Mouse (Mus musculus): ENCODE measurements at regions not wholly inside any gene's neighbourhood (a gene's known extent, or its start where the extent isn't known, plus 50 kb on each side); places are given as distances from the start of the nearest gene placed in this dataset.

DNA sequence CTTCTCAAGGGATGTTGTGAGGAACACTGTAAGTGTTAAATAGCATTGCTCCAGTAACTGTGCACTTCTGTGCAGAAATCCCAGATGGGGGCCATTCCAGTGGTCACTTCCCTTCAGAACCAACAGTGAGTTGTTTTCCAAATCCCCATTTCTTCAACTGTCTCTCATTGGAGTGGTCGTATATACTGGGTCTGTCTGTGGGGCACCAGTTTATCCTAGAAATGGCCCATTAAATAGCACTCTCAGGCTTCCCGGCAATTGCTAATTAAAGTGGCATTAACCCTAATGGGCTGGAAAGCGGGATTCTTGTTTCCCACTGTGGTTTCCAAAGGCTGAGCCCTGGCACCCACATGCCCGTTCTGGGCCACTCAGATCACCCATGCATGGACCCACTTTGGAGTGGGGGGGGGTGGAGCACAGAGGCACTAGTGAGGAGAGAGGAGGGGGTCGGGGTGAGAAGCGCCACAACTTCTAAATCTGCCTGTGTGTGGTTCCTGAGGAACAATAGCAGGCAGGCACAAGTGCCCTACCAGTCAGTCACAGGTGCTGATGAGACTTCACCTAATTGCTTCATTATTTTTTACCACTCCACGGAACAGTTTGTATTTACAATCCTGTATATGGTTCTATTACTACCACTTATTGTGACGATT is 78.1 kb downstream of the Fam204a start:
- Histone ChIP-seq H3K36me3 (no peaks in the 10 kb centered on the region), H3K9ac (replicated peaks) (no peak overlapping the region), H3K9me3 (no peaks in the 10 kb centered on the region), H3K4me3 (replicated peaks) (no peak overlapping the region), H3K27me3 (peaks cover 90% of the 10 kb centered on the region), H3K4me1 (replicated peaks) (peaks cover 12% of the 10 kb centered on the region), H3K27ac (no peak overlapping the region), H3K4me2 (replicated peaks) (no peak overlapping the region)
- ATAC-seq: peak; percentile 60; the same call in 1 of the 2 replicates
- 14% methylated on average over 8 of the region's 8 CpGs for WGBS

DNA sequence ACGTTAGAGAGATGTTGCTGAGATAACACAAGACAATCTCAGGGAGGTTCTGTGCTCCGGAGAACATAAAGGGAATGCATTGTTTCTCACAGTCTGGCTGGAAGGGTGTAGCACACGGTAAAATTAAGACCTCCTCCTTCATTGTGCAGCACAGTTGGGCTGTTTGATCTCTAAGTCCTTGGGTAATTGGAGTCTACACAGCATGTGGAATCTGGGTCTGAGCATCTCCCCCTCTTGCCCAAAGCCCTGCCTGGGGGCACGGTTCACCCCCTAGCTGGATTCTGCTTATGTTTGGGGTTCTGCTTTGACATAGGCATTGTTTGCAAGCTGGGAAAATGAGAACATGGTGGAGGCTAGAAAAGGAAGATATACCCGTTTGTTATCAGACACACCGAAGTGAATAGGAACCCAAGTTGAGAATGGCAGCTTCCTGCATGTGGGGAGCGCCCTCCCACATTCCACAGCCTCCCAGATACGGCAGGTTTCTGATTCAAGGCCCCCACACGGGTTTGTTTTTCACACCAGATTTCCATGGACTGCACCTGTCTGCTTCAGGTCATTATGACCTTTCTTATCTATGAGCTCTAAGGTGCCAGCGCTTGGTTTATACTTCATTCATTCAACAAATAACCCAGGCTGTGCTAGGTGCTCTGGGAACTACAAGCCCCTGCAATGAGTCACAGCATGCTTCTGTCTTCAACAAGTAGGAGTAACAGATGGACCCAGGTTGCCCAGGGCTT is 79.9 kb downstream of the Fam204a start:
- no peak overlapping the region for H3K9ac ChIP-seq (replicated peaks)
- no peak overlapping the region; the same call in 1 of the 2 replicates for H3K4me2 ChIP-seq (replicated peaks)
- no peak for ATAC-seq
- peaks cover 12% of the 10 kb centered on the region for H3K4me1 ChIP-seq (replicated peaks)
- peak overlapping the region; percentile 44; the same call in 1 of the 2 replicates for H3K27ac ChIP-seq
- WGBS: 31% methylated on average over 10 of the region's 10 CpGs
- H3K36me3 ChIP-seq: no peaks in the 10 kb centered on the region
- peaks cover 82% of the 10 kb centered on the region for H3K27me3 ChIP-seq
- no peak overlapping the region for H3K4me3 ChIP-seq (replicated peaks)
- no peaks in the 10 kb centered on the region for H3K9me3 ChIP-seq

DNA sequence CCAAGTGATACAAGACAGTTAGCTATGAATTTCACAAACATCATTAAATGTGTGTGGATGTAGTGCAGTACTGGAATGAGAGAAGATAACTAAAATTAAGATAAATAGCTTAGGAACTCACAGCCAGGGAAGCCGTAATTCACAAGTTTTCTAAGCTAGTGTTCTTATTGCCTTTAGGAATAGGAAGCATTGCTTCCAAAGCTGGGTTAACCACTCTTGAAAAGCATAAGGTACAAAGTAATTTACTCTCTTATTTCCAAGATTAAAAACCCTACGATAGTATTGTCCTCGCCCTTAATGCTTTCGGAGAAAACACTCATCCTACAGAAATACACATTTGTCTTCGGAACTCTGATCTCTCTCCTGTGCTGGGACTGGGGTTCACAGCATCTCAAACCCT is 81.3 kb downstream of the Fam204a start:
- Histone ChIP-seq H3K27me3 (peaks cover 74% of the 10 kb centered on the region), H3K9ac (replicated peaks) (no peak overlapping the region; the same call in 1 of the 2 replicates), H3K4me2 (replicated peaks) (peak overlapping the region; percentile 48; the same call in 1 of the 2 replicates), H3K4me3 (replicated peaks) (peak overlapping the region; percentile 24), H3K4me1 (replicated peaks) (peaks cover 12% of the 10 kb centered on the region), H3K36me3 (no peaks in the 10 kb centered on the region), H3K27ac (no peak overlapping the region), H3K9me3 (no peaks in the 10 kb centered on the region)
- no peak for ATAC-seq
- 72% methylated on average over 5 of the region's 5 CpGs for WGBS

DNA sequence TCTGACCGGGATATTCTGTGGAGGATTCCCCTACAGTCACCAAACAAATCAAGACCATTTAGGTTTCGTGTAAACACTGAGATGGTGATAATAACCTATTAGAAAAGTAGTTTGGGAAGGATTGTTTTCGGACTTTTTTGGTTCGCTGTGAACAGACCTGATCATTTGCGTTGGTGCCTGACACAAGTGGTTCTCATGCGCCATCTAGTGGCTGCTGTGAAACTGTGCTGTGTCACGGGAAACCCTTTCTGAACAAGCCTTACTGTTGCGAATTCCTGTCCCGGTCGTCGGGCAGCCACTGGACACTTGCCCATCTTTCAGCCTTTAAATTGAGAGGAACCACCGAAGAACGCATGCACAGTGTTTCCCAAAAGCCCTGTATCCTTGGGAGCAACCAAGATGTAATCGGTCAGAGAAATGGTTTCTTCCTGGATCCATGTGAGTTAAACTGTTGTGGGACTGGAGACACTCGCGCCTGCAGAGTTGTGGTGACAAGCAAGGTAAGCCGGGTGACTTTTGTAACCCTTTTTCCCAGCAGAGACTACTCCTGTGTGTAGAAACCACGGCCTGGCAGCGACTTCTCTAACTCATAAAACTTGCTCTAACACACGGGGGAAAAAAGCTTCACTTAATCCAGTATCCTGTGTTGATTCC is 82.0 kb downstream of the Fam204a start:
- no peaks in the 10 kb centered on the region for H3K9me3 ChIP-seq
- H3K36me3 ChIP-seq: no peaks in the 10 kb centered on the region
- H3K27me3 ChIP-seq: peaks cover 66% of the 10 kb centered on the region
- peak overlapping the region; percentile 19; the same call in 1 of the 2 replicates for H3K9ac ChIP-seq (replicated peaks)
- no peak overlapping the region for H3K27ac ChIP-seq
- WGBS: 6% methylated on average over 20 of the region's 20 CpGs
- H3K4me1 ChIP-seq (replicated peaks): peaks cover 12% of the 10 kb centered on the region
- ATAC-seq: peak; percentile 72
- H3K4me3 ChIP-seq (replicated peaks): peak overlapping the region; percentile 24
- H3K4me2 ChIP-seq (replicated peaks): peak overlapping the region; percentile 48

DNA sequence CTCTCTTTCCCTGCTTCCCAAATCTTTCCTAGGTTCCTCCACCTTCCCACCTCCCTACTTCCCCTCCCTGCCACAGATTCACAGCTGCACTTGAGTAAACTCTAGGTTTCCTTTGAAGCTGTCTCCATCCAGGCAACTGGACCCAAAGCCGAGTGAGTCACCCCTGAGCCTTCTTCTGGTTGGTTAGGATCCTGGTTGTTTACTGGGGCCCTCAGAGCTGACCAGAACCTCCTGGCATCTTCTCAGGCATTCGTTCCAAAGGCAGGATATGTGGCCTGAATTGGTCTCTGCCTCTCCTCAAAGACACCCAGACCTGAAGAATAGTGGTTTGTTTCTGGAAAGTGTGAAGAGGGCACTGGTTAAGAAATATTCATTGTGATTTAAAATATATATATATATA is 87.6 kb downstream of the Fam204a start:
- Histone ChIP-seq H3K4me2 (replicated peaks) (no peak overlapping the region), H3K27ac (no peak overlapping the region), H3K36me3 (no peaks in the 10 kb centered on the region), H3K27me3 (peaks cover 16% of the 10 kb centered on the region), H3K4me3 (replicated peaks) (no peak overlapping the region), H3K4me1 (replicated peaks) (no peaks in the 10 kb centered on the region), H3K9me3 (no peaks in the 10 kb centered on the region), H3K9ac (replicated peaks) (no peak overlapping the region)
- WGBS: 78% methylated on average over 2 of the region's 2 CpGs
- no peak for ATAC-seq

DNA sequence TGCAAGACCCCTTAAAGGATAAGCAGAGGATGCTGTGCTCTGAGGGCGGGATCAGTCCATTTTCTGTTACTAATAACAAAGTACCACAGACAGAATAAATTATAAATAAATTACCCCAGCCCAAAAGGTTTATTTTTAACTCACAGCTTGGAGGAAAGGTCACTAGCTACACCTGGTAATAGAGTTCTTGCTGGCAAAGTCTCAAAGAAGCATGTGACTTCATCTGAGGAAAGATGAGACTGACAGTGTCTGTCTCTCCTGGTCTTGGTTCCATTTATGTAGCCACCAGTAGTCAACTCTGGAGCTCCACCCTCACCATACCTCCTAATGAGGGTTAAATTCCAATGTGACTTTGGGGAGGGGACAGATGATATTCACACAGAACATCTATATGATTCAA is 90.0 kb downstream of the Fam204a start:
- H3K27ac ChIP-seq: no peak overlapping the region
- H3K27me3 ChIP-seq: 0 out of 2 replicates have a peak, but pooled peaks cover 2% of the 10 kb centered on the region
- H3K4me3 ChIP-seq (replicated peaks): no peak overlapping the region
- no peak overlapping the region for H3K4me2 ChIP-seq (replicated peaks)
- WGBS: 80% methylated on average over 1 of the region's 1 CpGs
- H3K9ac ChIP-seq (replicated peaks): no peak overlapping the region
- ATAC-seq: no peak
- H3K4me1 ChIP-seq (replicated peaks): no peaks in the 10 kb centered on the region
- no peaks in the 10 kb centered on the region for H3K9me3 ChIP-seq
- H3K36me3 ChIP-seq: no peaks in the 10 kb centered on the region

DNA sequence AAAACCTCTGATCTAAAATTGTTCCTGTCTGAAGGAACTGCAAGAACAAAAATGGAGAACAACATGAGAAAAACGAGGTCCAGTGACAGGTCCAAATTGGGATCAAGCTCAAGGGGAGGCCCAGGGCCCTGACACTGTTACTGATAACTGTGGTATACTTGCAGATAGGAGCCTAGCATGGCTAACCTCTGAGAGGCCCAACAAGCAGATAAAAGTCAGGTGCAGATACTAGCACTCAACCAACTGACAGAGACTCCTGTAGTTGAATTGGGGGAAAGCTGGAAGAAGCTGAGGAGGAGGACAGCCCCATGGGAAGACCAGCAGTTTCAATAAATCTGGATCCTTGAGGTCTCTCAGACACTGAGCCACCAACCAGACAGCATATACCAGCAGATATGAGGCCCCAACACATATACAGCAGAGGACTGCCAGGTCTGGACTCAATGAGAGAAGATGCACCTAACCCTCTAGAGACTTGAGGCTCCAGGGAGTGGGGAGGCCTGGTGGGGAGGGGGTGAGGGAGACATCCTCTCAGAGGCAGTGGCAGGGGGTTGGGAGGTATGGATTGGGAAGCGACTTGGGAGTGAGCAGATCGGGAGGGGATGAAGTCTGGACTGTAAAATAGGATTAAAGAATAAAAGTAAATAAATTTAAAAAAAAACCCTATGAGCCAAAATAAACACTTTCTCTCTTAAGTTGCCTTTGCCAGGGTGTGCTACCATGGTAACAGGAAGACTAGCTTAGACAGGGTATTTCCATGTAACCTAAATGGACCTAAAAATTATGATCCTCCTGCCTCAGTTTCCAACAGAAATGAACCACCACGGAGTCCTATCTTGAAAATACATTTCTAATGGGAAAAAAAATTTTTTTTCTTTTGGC is 91.8 kb downstream of the Fam204a start:
- H3K27ac ChIP-seq: no peak overlapping the region
- H3K4me2 ChIP-seq (replicated peaks): no peak overlapping the region
- no peaks in the 10 kb centered on the region for H3K4me1 ChIP-seq (replicated peaks)
- 78% methylated on average over 4 of the region's 4 CpGs for WGBS
- H3K36me3 ChIP-seq: no peaks in the 10 kb centered on the region
- H3K9ac ChIP-seq (replicated peaks): no peak overlapping the region
- ATAC-seq: no peak
- no peak overlapping the region for H3K4me3 ChIP-seq (replicated peaks)
- H3K9me3 ChIP-seq: no peaks in the 10 kb centered on the region
- H3K27me3 ChIP-seq: no peaks in the 10 kb centered on the region

DNA sequence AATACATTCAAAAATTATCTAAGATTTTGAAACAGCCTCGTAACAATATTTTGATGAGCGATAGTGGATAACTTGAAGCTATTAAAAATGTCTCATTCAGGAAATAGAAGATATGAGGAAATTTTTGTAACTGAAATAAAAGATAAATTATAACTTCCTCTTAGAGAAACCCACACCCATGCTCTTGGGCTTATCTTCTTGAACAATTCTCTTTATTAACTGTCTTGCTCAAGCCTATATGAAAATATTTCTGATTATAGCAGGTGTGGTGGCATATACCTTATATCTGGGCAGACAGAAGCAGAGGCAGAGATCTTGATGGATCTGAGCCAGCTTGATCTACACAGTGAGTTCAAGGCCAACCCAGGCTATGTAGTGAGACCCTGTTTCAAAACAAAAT is 96.9 kb downstream of the Fam204a start:
- Histone ChIP-seq H3K4me2 (replicated peaks) (no peak overlapping the region), H3K4me3 (replicated peaks) (no peak overlapping the region), H3K27ac (no peak overlapping the region), H3K27me3 (no peaks in the 10 kb centered on the region), H3K36me3 (no peaks in the 10 kb centered on the region), H3K4me1 (replicated peaks) (no peaks in the 10 kb centered on the region), H3K9ac (replicated peaks) (no peak overlapping the region), H3K9me3 (no peaks in the 10 kb centered on the region)
- ATAC-seq: no peak
- 98% methylated on average over 2 of the region's 2 CpGs for WGBS

DNA sequence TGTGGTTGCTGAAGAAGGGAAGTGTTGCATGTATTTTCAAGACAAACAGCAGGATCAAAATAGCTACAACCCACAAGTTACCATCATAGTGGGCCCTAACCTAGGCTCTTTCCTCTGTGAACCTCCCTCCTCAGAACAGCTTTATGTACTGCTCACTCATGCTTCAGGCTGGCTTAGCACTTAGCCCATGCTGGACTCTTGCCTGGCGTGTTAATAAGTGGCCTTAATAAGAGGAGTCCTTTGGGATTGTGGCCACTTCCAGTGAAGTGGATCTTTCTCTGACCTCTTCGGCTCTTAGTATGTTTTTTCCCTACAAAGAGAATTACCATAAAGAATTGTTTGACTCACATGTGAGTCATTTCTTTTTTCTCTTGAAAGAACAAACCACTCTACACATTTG is 101.9 kb downstream of the Fam204a start:
- no peak overlapping the region for H3K4me3 ChIP-seq (replicated peaks)
- H3K9ac ChIP-seq (replicated peaks): no peak overlapping the region
- H3K4me1 ChIP-seq (replicated peaks): no peaks in the 10 kb centered on the region
- H3K36me3 ChIP-seq: no peaks in the 10 kb centered on the region
- no peaks in the 10 kb centered on the region for H3K9me3 ChIP-seq
- H3K27me3 ChIP-seq: no peaks in the 10 kb centered on the region
- no peak overlapping the region for H3K4me2 ChIP-seq (replicated peaks)
- 81% methylated on average over 2 of the region's 2 CpGs for WGBS
- H3K27ac ChIP-seq: no peak overlapping the region
- no peak for ATAC-seq

DNA sequence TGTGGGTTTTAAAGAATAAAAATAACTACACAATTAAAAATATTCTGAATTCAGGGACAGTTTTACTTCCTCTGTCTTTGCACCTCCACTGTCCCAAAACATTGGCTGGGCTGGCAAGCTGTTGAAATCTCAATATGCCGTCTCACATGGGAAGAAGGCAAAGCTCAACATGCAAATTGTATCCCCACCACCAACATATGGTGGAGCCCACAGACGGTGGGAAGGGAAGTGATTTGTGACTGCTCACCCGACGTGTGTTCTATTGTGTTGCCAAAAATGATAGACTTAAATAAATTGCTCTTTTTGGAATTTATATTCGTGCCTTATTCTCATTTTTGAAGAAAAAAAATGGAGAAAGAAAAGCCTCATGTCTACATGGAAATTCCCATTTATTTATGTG is 105.6 kb downstream of the Fam204a start:
- Histone ChIP-seq H3K4me2 (replicated peaks) (no peak overlapping the region), H3K27me3 (no peaks in the 10 kb centered on the region), H3K9me3 (no peaks in the 10 kb centered on the region), H3K9ac (replicated peaks) (no peak overlapping the region), H3K27ac (no peak overlapping the region), H3K4me3 (replicated peaks) (no peak overlapping the region), H3K4me1 (replicated peaks) (no peaks in the 10 kb centered on the region), H3K36me3 (no peaks in the 10 kb centered on the region)
- no peak for ATAC-seq
- WGBS: 83% methylated on average over 5 of the region's 5 CpGs

DNA sequence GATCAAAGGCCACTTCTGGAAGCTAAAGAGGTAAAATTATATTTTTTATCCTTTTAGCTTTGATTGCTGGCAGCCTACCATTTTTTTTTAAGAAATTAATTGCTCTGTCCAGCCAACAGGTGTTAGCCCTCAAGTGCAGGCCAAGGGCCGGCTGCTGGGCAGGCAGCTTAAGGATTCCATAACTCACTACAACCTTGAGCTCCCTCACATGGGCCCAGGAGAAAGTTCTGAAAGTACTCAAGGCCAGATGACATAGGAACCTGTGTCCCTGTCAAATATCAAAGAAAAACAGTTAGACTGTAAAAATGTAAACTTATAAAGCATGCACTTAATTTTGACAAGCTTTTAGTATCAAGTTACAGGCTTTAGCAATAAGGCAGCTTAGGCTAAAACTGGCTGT is 107.5 kb downstream of the Fam204a start:
- H3K27me3 ChIP-seq: no peaks in the 10 kb centered on the region
- no peaks in the 10 kb centered on the region for H3K36me3 ChIP-seq
- no peaks in the 10 kb centered on the region for H3K4me1 ChIP-seq (replicated peaks)
- 47% methylated on average over 1 of the region's 1 CpGs for WGBS
- no peak overlapping the region for H3K27ac ChIP-seq
- H3K9ac ChIP-seq (replicated peaks): no peak overlapping the region
- ATAC-seq: no peak
- H3K4me2 ChIP-seq (replicated peaks): no peak overlapping the region
- no peaks in the 10 kb centered on the region for H3K9me3 ChIP-seq
- H3K4me3 ChIP-seq (replicated peaks): no peak overlapping the region
